Mouse (Mus musculus): Measurements from ENCODE around the gene Chst11.

The Chst11 gene

GRCm38 (mm10) chr10:83145836-83146235, 160.5 kb downstream of the Chst11 start:
- DNase-seq (ENCODE audit: low spot score): no peak

DNA sequence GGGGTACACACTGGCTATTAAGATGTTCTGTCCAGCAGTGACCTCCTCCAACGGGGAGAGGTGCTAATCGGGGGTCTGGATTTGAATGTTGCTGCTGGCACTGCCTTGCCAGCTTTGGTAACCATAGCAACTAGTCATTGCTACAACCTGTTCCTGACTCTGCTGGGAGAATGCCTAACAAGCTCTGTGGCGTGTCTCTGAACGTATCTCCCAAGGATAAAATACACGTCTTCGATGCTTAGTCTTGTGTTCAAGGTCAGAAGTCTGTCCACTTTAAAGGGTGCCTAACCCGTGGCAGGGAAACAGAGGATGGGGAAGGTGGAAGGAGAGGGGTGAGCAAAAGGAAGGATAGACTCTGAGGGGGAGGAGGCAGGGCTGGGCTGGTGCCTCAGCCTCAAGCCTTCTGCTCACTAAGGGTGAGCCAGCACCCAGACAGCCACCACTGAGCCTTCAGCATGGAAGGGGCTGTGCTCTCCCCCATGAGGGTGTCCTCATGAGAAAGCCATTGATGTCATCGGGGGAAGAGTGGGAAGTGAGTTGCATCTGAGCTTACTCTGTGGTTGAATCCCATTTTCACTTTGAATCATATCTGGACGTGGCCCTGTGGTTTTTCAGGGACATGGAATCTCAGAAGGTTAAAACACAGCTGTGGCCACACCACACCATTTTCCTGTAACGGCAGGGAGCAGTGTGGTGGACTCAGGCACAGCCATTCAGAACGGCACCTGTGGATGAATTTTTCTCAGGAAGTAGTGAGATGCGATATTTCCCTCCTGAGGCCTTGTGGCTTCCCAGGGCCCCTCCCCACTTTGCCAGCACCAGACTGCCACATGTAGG, 164.3 kb downstream of the Chst11 start:
- DNase-seq (ENCODE audit: low spot score): no peak

GRCm38 (mm10) chr10:83150587-83150986, 165.3 kb downstream of the Chst11 start:
- no peak for DNase-seq (ENCODE audit: low spot score)

DNA sequence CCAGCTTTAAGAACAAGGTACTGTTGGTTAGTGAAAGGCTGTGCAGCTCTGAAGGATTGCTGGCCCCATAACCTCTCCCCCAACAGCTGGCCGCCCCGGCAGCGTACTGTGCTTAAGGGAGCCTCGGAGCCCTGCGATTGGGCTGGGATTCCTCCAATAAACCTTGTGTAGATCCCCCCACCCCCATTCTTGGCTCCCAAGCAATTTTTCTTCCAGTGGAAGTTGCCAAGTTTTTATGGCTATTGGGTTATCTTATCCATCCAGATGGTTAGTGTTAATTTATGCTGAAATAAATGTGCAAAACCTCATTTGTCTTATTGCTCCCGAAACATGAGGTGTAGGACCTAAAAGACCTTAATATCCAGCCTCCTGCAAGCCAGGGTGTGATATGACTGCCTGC, 166.1 kb downstream of the Chst11 start:
- no peak for DNase-seq (ENCODE audit: low spot score)

GRCm38 (mm10) chr10:83151896-83152685, 166.8 kb downstream of the Chst11 start:
- DNase-seq (ENCODE audit: low spot score): no peak

DNA sequence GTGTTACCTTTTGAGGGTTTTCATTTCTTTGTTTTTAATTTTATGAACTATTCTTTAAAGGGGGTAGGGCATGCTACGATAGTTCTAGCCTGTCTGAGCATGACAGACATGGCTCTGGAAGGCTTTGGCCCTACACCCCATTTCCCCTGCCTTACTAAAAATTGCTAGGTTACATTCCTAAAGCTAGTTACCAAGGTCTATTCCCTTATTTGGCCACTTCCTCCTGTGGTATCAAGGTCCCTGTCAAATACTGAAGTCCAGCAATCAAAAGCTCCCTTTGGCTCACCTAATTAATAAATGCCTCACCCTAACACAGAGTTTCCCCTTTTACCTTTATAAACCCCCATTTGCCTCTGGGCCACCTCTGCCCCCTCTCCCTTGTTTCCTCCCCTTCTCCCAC, 167.4 kb downstream of the Chst11 start:
- DNase-seq (ENCODE audit: low spot score): no peak

GRCm38 (mm10) chr10:83153374-83153773, 168.1 kb downstream of the Chst11 start:
- DNase-seq (ENCODE audit: low spot score): no peak

DNA sequence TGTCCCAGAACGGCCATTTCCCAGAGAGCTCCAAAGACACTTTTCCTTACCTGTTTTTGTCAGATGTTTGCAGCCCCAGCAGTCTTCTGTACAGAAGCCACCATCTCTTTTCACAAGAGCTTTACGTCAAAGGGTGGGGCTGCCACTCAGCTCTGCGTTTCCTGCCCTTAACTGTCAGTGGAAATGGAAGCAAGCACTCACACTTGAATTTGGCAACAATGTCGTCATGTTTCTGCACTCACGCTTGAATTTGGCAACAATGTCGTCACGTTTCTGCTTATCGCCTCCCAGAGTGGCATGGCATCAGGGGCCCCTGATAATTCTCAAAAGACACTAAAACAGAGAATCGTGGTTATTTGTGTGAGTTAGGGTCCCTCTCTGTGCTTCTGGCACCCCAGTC, 168.6 kb downstream of the Chst11 start:
- no peak for DNase-seq (ENCODE audit: low spot score)

DNA sequence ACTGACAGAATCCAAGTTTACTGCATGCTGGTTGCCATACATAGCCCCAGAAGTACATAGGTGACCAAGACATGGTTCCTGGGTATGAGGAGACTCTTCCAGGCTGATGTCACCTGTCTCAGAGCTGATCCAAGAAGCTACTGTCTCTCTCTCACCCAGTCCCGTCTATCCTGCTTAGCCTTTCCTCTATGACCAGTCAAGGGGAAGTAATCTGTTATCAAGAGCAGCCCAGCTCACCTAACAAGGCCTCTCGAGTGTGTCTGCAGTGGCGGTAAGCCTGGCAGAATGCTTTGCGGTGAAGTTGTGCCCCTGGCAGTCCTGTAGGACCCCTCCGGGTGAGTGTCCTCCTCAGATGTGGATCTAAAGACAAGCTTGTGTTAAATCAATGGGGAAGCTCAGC, 172.0 kb downstream of the Chst11 start:
- no peak for DNase-seq (ENCODE audit: low spot score)

GRCm38 (mm10) chr10:83158322-83158721, 173.0 kb downstream of the Chst11 start:
- no peak for DNase-seq (ENCODE audit: low spot score)

DNA sequence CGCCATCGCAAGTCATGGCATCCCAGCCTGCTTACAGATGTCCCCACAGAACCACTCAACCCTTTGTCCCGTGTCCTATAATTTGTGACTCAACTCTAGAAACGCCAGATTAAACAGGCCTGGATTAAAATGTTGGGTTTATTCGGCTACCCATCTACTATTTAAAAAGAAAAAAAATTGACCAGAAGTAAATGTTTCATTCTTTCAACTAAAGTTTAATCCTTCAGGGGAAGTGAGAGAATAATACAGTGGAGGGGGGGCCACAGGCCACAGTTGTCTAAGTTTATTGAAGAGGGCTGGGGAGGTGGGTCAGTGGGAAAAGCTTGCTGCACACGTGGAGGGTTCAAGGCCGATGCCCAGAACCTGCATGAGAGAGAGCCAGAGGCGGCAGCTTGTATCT, 173.9 kb downstream of the Chst11 start:
- DNase-seq (ENCODE audit: low spot score): no peak

DNA sequence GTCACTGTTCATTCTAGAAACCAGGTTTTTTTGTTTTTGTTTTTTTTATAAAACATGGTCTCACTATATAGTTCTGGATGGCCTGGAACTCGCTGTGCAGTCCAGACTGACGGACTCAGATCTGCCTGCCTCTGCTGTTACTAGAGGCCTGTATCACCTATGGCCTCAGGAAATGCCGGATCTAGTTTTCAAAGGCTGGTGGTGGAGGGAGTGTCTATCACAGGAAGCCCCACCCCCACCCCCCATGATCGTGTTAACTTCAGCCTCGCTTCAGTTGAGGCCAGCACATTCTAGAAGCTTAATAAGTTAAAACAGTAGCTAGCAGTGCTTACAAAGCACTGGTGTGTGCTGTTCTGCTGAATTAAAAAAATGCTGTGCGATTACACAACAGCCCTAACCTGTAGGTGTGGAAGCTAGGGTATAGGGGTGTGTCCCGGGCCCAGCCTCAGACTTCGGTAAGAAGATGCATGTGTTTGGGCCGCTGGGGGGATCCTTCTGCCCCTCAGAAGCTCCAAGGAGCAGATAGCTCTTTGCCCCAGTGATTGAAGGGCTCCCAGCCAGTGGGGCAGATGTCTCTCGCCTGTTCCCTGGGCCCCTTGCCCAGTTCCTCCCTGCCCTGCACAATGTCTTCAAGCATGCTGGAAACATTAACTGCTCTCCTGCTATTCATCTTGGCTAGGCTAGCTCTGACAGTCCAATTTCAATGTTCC, 176.5 kb downstream of the Chst11 start:
- peak; percentile 62 for DNase-seq (ENCODE audit: low spot score)

DNA sequence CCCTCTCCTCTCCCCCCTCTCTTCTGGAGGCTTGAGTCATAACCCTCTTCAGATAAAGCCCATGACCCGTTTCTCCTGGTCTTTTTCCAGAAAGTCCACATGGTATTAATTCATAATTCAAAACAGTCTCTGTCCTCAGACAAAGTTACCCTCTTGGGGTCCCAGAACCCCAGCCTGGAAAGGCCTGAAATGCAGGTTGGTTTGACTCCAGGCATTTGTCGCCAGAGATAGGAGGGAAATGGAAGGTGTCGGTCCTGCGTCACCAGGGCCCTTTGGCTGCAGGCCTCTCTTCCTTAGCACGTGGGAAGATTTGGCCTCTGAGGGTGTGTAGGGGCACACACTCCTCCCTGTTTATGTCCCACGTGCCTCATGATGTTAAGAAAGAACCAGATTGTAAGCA, 178.6 kb downstream of the Chst11 start:
- no peak for DNase-seq (ENCODE audit: low spot score)

DNA sequence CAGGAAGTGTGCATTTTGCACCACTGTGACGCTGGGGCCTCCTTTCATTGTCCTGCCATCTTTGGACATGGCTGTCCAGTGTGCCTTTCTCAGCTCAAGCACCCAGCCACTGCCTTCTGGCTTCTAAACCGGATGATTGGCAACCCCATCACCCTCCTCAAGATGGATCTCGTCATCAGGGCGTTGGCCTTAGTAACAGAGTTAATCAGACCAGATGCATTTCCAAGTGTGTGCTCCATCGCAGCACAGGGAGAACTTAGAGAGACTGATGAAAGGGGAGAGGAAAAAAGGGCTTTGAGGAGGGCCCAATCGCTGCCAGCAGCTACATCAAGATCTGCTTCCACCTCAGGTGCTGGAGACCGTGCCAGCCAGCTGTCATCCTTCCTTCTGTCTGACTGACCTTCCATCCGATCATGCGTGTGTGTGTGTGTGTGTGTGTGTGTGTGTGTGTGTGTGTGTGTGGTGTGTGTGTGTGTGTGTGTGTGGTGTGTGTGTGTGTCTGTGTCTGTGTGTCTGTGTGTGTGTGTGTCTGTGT, 179.7 kb downstream of the Chst11 start:
- no peak for DNase-seq (ENCODE audit: low spot score)

GRCm38 (mm10) chr10:83165521-83166243, 180.4 kb downstream of the Chst11 start:
- DNase-seq (ENCODE audit: low spot score): no peak

DNA sequence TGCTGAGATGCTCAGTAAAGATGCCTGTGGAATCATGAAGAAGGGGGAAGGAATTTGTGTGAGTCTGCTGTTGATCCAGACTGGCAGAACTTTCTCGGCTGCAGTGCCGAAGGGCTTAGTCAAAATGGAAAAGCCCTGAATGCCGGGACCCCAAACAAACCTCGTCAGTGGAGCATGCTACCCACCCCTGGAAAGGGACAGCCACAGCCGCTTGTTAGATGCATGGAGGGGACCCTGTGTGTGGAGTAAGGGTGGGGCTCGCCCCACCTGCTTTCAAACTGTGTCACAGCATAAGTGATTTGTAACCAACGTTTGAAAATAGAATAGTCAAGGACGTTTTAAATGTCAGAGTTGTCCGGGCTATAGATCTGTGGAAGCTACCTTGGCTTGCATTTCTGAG, 181.0 kb downstream of the Chst11 start:
- DNase-seq (ENCODE audit: low spot score): no peak

DNA sequence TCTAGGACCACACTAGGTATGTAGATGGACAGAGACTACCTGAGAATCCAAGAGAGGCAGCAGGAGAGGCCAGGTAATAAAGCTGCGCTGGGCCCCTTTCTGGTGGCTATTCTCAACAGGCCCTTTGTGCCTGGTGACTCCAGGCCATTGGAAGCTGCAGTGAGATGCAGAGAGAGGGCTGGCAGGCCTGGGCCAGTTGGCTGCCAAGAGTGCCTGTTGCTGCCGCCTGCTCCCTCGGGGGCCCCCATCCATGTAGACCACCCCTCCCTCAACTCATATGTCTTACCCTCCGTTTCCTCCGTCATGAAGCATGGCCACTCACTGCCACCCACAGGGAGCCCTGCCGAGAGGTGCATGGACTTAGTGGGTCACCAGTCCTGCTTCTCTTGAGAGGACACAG, 182.2 kb downstream of the Chst11 start:
- DNase-seq (ENCODE audit: low spot score): no peak

- DNase-seq (ENCODE audit: low spot score): no peak
These were observed 183.2 kb downstream of the Chst11 start for GRCm38 (mm10) chr10:83168303-83169056.

DNA sequence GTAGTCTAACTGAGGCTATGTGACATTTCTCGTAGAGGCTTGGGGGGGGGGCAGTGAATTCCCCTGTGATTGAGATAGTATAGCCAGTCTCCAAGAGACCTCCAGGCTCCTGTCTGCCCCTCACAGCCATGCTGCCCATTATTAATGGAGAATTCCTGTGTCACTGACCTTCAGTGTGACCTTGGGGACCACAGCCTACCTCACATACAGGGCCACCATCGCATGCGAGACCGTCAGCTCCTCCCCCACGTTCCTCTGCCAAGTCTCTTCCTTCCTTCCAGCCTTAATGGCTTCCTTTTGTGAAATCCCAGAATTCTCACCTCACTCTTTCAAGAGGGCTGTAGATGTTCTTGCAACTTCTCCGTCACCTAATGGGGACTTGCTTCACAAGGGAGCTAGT, 184.3 kb downstream of the Chst11 start:
- no peak for DNase-seq (ENCODE audit: low spot score)

DNA sequence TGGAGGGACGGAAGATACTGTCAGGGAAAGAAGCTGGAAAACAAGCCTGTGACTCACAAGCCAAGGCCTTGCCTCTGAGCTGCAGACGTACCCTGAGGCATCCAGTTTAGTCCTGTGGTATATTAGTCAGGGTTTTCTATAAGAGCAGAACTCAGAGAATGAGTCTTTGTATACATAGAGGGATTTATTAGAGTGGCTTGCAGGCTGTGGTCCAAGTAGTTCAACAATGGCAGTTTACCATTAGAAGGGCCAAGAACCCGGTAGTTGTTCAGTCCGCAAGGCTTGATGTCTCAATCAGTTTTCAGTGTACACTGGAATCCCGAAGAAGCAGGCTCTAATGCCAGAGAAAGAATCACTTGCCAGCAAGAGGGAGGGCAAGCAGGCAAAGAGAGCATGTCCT, 192.9 kb downstream of the Chst11 start:
- no peak for DNase-seq (ENCODE audit: low spot score)

GRCm38 (mm10) chr10:83178661-83179060, 193.4 kb downstream of the Chst11 start:
- no peak for DNase-seq (ENCODE audit: low spot score)
